Mouse (Mus musculus) 3T3-L1 (cell line): ENCODE measurements around the gene Ugt1a6a.
"Not testable (repeated sequence)": the region's sequence is repeated elsewhere in the genome, so short reads cannot be mapped to it uniquely, and the experiment has no call there.

ENCODE experiments used
- DNase-seq: peaks from one replicate; pipeline ENCODE4 v3.0.0-alpha.2; 2015; ENCODE audit warnings: low read depth, low spot score

The Ugt1a6a gene

GRCm38 (mm10) chr1:88135229-88135904 is 758 bp downstream of the Ugt1a6a start:
- peak; percentile 64 for DNase-seq

GRCm38 (mm10) chr1:88136646-88137045 is 2.0 kb downstream of the Ugt1a6a start:
- DNase-seq, result no peak

- no peak for DNase-seq
These were observed 2.7 kb downstream of the Ugt1a6a start for GRCm38 (mm10) chr1:88137264-88137663.

DNA sequence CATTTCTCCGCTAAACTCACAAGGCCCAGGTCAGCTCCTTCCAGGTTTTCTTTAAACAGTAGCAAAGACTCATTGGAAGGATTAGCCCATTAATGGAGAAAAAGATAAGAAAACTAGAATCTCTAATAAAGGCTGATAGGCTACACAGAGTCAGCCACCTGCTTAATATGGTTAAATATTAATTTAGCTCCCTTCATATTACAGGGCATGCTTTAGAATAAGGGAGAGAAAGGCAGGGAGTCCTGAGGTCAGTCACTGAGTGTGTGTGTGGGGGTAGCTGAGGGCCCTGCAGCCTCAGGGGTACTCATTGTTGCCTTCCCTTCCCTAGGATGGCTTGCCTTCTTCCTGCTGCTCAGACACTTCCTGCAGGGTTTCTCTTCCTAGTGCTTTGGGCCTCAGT is 3.5 kb downstream of the Ugt1a6a start:
- no peak for DNase-seq

DNA sequence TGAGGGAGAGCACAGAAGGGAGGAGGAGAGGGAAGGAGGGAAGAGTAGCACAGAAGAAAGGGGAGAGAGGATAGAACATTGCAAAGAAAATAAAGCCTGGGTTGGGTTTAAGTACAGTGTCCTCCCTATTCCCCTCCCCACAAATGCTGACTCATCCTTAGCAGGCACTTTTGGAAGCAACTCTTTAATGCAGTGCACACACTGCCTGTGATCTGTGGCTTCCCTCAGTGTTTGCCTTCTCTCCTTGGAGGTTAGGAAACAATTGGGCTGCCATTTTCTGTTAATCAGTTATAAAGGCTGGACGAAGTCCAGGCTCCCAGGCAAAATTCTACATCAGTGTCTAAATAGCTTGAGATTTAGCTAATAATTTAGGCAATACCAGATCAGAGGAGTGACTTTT is 5.9 kb downstream of the Ugt1a6a start:
- DNase-seq, result peak; percentile 25

DNA sequence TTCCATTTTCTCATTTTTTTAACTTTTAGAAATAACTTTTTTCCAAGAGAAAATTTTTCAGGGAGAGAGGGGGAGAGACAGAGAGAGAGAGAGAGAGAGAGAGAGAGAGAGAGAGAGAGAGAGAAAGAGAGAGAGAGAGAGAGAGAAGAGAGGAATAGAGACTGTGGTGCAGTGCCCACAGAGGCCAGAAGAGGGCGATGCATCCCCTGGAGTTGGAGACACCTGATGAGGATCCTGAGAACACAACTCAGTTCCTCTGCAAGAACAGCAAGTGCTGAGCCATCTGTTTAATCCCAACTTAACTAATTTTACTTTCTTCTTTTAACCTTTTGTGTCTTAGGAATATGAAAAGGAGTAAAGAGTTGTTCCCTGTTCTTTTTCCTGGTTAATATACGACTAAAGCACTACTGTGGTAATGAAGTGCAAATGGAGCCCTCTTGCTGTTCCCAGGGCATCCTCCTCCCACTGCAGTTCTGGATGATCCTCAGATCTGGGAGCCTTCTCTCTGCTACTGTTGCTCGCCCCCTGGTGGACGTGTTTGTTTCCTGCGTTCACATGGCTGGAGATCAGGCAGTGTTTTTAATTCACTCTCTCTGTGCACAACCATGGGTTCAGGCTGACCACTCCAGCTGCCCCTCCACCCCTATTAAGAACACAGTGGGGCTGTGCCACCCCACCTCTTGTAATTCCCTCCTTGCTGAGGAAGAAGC is 9.5 kb downstream of the Ugt1a6a start:
- DNase-seq, result peak; percentile 65

- DNase-seq, result peak; percentile 63
These were observed 10.7 kb downstream of the Ugt1a6a start for GRCm38 (mm10) chr1:88145278-88145677.

DNA sequence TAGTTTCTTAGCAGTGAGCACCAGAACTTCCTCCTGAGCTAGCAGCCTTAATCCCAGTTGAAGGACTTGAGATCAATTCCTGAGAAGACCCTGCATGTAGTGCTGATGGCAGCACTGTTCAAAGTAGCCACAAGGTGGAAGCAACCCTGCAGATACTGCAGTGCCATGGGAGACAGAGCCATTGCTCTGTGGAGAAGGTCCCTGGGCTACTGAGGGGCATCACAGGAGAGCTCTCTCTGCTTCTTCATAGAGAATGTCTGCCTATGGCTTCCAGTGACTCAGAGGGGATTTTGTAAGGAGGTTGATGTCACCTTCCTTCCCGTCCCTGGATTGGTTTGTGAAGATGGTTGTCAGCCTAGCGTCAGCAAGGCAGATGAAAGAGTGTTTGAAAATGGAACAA is 15.5 kb downstream of the Ugt1a6a start:
- DNase-seq, result peak; percentile 21

DNA sequence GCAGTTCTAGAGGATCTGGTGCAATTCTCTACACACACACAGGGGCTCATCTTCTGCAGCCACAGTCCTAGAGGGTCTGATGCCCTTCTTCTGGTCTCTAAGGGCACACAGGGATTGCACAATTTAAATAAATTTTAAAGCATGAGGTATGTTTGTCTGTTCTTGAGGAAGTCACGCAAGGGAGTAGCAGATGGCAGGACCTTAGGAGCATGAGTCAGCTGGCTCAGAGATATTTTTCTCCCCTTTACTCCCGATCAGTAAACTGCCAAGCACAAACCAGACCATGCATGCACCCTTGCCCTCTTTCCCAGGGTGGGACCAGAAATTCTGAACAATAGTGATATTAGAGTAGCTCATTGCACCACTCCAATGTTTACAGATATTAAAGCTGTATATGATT is 23.8 kb downstream of the Ugt1a6a start:
- DNase-seq, result no peak

DNA sequence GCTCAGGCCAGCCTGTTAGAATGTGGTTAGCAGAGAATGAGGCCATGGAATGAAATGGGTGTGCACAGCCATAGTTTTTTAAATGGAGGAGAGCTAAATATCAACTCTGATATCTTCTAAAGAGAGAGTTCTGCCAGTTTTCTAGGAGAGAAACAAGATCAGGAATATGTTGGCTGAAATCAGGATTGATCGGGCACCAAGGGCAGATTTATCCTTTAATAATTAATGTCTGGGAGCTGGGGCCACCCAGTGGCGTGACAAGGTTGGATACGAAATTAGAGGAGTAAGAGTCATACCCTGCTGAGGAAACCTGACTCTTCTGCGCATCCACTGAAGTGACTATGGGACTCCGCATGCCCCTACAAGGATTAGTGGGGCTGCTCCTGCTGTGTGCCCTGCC is 31.1 kb downstream of the Ugt1a6a start, which contains the start of gene Ugt1a5:
TSS of gene Ugt1a5 (plus strand) at position 302 of the 400 bp plus-strand sequence.
- no peak for DNase-seq

- not testable (repeated sequence) for DNase-seq
These were observed 37.6 kb downstream of the Ugt1a6a start for GRCm38 (mm10) chr1:88172190-88172589.

DNA sequence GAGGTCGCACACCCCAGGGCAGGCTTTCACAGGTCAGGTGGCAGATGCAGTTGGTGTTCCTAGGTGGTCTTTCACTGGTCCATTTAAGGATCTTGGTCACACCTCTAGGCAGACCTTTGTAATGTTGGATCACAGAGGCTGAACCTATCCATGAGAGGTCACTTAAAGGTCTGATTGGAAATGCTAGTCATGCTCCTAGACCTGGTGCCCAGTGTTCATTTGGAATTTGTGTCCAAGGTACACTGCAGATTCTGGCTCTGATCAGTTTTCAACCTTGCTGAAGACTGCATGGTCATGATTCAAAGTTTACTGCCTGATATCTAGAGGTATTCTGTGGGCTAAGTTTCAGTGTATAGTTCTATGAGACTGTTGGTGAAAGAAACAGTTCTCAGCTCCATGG is 45.0 kb downstream of the Ugt1a6a start:
- no peak for DNase-seq

DNA sequence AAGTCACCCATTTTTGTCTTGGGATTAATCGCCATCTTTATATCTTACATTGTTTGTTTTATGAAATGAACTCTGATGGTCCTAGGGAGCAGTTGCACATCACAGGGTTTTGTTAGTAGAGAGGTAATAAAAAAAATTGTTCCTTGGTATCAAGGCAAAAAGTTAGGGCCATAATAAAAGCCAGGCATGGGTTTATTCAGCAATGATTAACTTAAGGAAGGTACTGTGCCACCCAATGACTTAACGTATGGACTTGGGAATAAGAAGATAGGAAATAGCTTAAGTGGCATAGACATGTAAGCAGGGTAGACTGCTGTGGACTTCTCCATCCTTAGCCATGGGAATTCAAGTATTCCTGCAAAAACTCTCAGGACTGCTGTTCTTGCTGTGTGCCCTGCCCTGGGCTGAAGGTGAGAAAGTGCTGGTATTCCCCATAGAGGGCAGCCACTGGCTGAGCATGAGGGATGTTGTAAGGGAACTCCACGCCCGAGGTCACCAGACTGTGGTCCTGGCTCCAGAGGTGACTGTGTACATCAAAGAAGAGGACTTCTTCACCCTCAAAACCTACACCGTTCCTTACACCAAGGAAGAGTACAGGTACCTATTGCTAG is 51.8 kb downstream of the Ugt1a6a start:
- no peak for DNase-seq

GRCm38 (mm10) chr1:88192136-88192535 is 57.5 kb downstream of the Ugt1a6a start:
- no peak for DNase-seq

- DNase-seq, result no peak
These were observed 61.1 kb downstream of the Ugt1a6a start for GRCm38 (mm10) chr1:88195687-88196086.

DNA sequence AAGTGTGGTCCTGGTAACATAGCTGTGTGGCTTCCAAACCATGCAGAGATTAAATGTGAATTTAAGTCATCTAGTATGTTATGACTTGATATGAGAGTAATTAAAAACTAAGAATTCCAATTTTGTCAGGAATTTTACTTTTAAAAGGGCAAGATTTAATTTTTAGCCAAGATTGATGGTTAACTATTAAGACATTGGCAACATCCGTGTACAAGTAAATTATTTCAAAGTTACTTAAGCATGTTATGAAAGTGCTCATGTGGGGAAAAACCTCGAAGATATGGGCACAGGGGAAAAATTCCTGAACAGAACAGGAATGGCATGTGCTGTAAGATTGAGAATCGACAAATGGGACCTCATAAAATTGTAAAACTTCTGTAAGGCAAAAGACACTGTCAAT is 62.8 kb downstream of the Ugt1a6a start:
- no peak for DNase-seq

DNA sequence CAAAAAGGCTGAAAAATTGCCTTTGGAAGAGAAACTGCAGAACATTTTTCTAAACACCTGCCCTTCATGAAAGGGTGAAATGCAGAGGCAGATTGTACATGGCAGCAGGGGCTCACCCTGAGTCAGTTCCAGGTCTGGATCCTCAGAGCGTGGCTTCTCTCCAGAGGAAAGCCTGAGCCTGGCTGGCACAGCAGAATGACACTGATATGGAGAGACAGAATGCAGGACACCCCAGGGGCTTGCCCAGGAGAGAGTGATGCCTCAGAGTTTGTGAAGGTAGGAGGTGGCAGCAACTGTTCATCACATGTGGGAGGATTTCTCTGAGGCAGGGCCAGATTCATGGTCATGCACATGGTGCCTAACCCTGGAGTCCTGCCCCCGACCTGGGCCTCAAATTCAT is 65.4 kb downstream of the Ugt1a6a start:
- no peak for DNase-seq

- DNase-seq, result no peak
These were observed 65.8 kb downstream of the Ugt1a6a start, which contains the start of gene Ugt1a2 for GRCm38 (mm10) chr1:88200456-88200855. Gene Ugt1a2 (plus strand): TSS chr1:88200601.

- DNase-seq, result no peak
These were observed 70.8 kb downstream of the Ugt1a6a start, which contains the start of gene Dnajb3 for GRCm38 (mm10) chr1:88205294-88205922. Gene Dnajb3 (minus strand): TSS chr1:88205782.

DNA sequence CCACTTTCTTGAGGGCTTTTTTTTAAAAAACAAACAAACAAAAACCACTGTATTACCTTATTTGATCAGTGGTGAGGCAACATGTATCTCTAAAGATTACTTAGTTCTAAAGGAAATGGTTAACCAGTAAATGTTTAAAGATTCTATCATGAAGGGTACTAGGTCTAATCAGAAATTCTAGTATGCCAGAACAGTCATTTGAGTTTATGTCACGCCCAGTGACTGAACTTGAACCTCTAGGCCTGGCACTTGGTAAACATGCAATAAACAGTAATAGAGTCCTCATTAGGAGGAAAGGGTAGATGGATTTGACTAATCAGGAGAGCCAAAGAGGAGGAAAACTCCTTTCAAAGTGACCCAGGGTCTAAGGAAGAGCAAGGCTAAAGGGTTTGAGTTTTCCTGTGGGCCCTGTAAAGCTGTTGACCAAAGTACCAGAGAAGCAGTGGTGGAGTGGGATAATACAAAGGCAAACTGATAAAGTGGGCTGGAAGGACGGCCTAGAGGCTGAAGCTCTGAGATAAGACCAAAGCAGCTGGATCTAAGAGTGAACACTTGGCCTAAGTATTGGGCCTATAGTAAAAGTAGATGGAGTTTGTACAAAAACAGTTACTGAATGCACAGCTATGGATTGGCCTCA is 72.4 kb downstream of the Ugt1a6a start:
- no peak for DNase-seq

- peak; percentile 2 for DNase-seq
These were observed 77.2 kb downstream of the Ugt1a6a start, which contains the start of gene Ugt1a1 for GRCm38 (mm10) chr1:88211812-88212211. Gene Ugt1a1 (plus strand): TSS chr1:88211959.
